Mouse (Mus musculus) G1E (cell line): ENCODE data around the gene Olfr325. TPM values are rescaled to one million over a fixed set of nuclear protein-coding genes. Genes with fewer than 3 reads are reported as not detected.
"Not testable (repeated sequence)": the region's sequence is repeated elsewhere in the genome, so short reads cannot be mapped to it uniquely, and the experiment has no call there.

Source experiments
- ATAC-seq: 2 replicates; pipeline ENCODE4 v1.8.0; 2016; ENCODE audit warnings: mild to moderate bottlenecking; ENCODE audit not compliant: insufficient number of reproducible peaks, poor library complexity, low FRiP score, severe bottlenecking; ENCODE audit errors: extremely low read depth
- DNase-seq: peaks from one replicate; pipeline ENCODE4 v3.0.0; 2012; ENCODE audit warnings: low spot score
- H3K27me3 ChIP-seq: 2 replicates; pipeline ENCODE4 v1.6.1; 2012; ENCODE audit warnings: mild to moderate bottlenecking, low read length, inconsistent platforms; ENCODE audit not compliant: insufficient read depth
- H3K36me3 ChIP-seq: replicated peaks from 2 replicates; pipeline ENCODE3; 2012; ENCODE audit warnings: mild to moderate bottlenecking, inconsistent platforms
- H3K4me1 ChIP-seq: 2 replicates; pipeline ENCODE4 v1.6.1; 2012; ENCODE audit warnings: low read depth, low read length, inconsistent platforms, mixed read lengths; ENCODE audit not compliant: insufficient read depth
- H3K4me3 ChIP-seq: 2 replicates; pipeline ENCODE4 v1.5.1; 2012; ENCODE audit warnings: low read depth, mild to moderate bottlenecking, inconsistent platforms, low read length, moderate library complexity, mixed read lengths
- H3K9me3 ChIP-seq: replicated peaks from 2 replicates; pipeline ENCODE4 v1.6.1; 2012; ENCODE audit warnings: inconsistent platforms
- CTCF ChIP-seq: IDR thresholded peaks from 2 replicates; pipeline ENCODE4 v1.5.1; 2012; ENCODE audit warnings: low read depth, low read length, inconsistent platforms, mixed read lengths
- GATA1 ChIP-seq: IDR thresholded peaks from 2 replicates; pipeline ENCODE4 v1.6.1; 2012; ENCODE audit warnings: borderline replicate concordance, low read length, inconsistent platforms, mixed read lengths
- GATA2 ChIP-seq: IDR thresholded peaks from 2 replicates; pipeline ENCODE4 v1.6.1; 2012; ENCODE audit warnings: low read depth, low read length, inconsistent platforms, borderline replicate concordance
- POLR2AphosphoS5 ChIP-seq: IDR thresholded peaks from 2 replicates; pipeline ENCODE4 v1.6.1; 2012; ENCODE audit warnings: low read depth, low read length, inconsistent platforms; ENCODE audit not compliant: insufficient replicate concordance
- TAL1 ChIP-seq: conservative IDR thresholded peaks from 2 replicates; pipeline ENCODE4 v1.6.1; 2012; ENCODE audit warnings: low read depth, low read length, inconsistent platforms, mixed read lengths
- polyA plus RNA-seq: library from polyadenylated mRNA; stranded (reverse); fragments of >175 nt; gene quantifications from 2 replicates; pipeline ENCODE4 v1.2.3, GENCODE M21; 2012
- total RNA-seq, 2 experiments: library from RNA; stranded (forward) in 1 of 2; stranded (reverse) in 1 of 2; fragments of 200-1000 nt in 1 of 2; fragments of >200 nt in 1 of 2; fragmentation: Nextera tagmentation in 1 of 2; gene quantifications; 2 replicates each; pipeline ENCODE4 v1.2.3; 2014 to 2017

Gene Olfr325
- not detected in 2 replicates for total RNA-seq (2014; fragmentation: Nextera tagmentation)
- 0.16 TPM in 1 of 2 replicates, not detected in the other for total RNA-seq (2017)
- polyA plus RNA-seq: not detected in 2 replicates

DNA sequence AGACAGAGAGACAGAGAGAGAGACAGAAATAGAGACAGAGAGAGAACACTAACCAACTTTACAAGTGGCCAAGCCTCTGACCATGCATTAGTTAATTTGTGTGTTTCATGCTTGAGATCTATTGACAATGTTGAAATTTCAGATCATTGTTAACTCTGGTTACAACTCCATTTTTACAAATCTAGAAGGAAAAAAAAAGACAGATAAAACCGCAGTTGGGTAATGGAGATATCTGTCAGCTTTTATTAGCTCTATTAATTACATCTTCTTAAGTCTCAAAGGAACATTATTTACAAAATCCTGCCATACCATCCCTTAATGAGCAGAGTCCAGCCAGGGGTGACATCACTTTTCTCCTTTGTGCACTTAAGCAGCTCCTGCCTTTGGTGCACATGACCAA, at the start of gene Olfr325:
Gene Olfr325, plus strand, starts transcription at position 301 of the 400 bp plus-strand sequence.
- Histone ChIP-seq H3K9me3 (no peaks in the 10 kb centered on the region), H3K4me3 (no peak within 1 kb of the TSS), H3K27me3 (peaks cover 8% of the 10 kb centered on the region), H3K36me3 (no peaks in the 10 kb centered on the region), H3K4me1 (peaks cover 3% of the 10 kb centered on the region; the same call in 1 of the 2 replicates)
- TF ChIP-seq CTCF: no peak
- TF ChIP-seq POLR2AphosphoS5: no peak
- TF ChIP-seq GATA2: no peak
- ATAC-seq (no peak), DNase-seq (no peak)

DNA sequence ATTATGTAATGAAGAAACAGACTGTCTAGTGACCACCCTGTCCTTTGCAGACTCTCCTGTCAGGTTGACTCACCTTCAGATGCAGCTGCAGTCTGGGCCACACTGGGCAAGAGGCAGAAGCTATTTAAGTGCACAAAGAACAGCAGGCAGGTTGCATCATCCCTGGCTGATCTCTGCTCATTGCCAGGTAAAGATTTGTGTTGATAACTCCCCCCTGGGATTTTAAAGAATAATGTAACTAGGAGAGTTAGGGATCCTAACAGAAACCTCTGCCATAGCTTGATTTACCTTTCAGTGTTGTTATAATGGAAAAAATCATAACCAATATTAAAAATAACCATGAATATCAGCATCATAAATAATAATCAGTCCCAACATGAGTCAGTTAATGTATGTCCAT, 42.8 kb upstream of the Olfr325 start, which contains the start of gene Olfr330:
Gene Olfr330, minus strand, starts transcription at position 101 of the 400 bp plus-strand sequence.
- H3K4me1 ChIP-seq, DNase-seq, H3K4me3 ChIP-seq, H3K36me3 ChIP-seq, H3K9me3 ChIP-seq, H3K27me3 ChIP-seq, ATAC-seq: not testable (repeated sequence)

DNA sequence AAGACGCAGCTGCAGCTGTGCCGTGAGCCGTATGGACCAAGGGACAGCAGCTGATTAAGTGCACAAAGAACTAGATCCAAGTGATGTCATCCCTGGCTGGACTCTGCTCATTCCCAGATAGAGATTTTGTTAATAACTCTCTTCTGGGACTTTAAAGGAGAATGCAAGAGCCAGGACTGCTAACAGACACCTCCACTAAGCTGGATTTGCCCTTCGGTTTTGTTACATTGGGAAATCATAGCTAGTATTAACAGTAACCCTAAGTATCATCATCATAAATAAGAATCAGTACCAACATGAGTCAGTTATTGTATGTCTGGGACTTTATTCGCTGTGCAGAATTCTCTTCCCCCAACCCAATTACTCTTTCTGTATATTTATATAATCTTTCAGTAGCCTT, 31.2 kb upstream of the Olfr325 start, which contains the start of gene Olfr329-ps:
Gene Olfr329-ps, minus strand, starts transcription at position 101 of the 400 bp plus-strand sequence.
- Histone ChIP-seq H3K4me3 (no peak within 1 kb of the TSS), H3K36me3 (no peaks in the 10 kb centered on the region), H3K27me3 (peaks cover 4% of the 10 kb centered on the region), H3K9me3 (no peaks in the 10 kb centered on the region), H3K4me1 (no peaks in the 10 kb centered on the region)
- ATAC-seq (no peak), DNase-seq (no peak)
- TF ChIP-seq GATA2 (no peak), POLR2AphosphoS5 (no peak), TAL1 (no peak), GATA1 (no peak), CTCF (no peak)

DNA sequence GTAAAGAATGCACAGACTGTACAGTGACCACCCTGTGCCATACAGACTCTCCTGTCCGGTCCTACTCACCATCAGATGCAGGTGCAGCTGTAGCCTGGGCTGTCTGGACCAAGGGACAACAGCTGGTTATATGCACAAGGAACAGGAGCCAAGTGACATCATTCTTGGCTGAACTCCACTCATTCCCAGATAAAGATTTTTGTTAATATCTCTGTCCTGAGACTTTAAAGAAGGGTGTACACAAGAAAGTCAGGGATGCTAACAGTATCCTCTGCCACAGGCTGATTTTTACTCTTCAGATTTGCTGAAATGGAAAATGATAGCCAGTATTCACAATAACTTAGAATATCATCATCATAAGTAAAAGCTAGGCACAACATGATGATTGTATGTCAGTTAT, 22.0 kb upstream of the Olfr325 start, which contains the start of gene Olfr328:
Gene Olfr328, minus strand, starts transcription at position 101 of the 400 bp plus-strand sequence.
- no peak for ATAC-seq
- Histone ChIP-seq H3K36me3 (no peaks in the 10 kb centered on the region), H3K27me3 (0 out of 2 replicates have a peak, but pooled peaks cover 11% of the 10 kb centered on the region), H3K4me3 (no peak within 1 kb of the TSS), H3K4me1 (no peaks in the 10 kb centered on the region), H3K9me3 (no peaks in the 10 kb centered on the region)
- DNase-seq: no peak
- TF ChIP-seq GATA2 (no peak), TAL1 (no peak), CTCF (no peak), POLR2AphosphoS5 (no peak), GATA1 (no peak)

DNA sequence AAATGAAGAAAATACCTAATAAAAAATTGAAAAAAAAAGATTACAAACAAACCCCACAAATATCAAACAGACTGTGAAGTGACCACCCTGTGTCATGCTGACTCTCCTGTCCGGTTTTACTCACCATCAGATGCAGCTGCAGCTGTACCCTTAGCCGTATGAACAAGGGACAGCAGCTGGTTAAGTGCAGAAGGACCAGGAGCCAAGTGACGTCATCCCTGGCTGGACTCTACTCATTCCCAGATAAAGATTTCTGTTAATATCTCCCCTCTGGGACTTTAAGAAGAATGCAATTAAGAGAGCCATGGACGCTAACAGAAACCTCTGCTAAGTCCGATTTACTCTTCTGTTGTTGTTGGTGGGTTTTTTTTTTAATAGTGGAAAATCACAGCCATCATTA, 7.1 kb upstream of the Olfr325 start, which contains the start of gene Olfr224:
Gene Olfr224, minus strand, starts transcription at position 149 of the 400 bp plus-strand sequence.
- Histone ChIP-seq H3K27me3 (peaks cover 5% of the 10 kb centered on the region; the same call in 1 of the 2 replicates), H3K4me1 (peaks cover 3% of the 10 kb centered on the region; the same call in 1 of the 2 replicates), H3K9me3 (no peaks in the 10 kb centered on the region), H3K4me3 (no peak within 1 kb of the TSS), H3K36me3 (no peaks in the 10 kb centered on the region)
- ATAC-seq (no peak), DNase-seq (no peak)
- TF ChIP-seq GATA1 (no peak), GATA2 (no peak), CTCF (no peak), POLR2AphosphoS5 (no peak), TAL1 (no peak)

DNA sequence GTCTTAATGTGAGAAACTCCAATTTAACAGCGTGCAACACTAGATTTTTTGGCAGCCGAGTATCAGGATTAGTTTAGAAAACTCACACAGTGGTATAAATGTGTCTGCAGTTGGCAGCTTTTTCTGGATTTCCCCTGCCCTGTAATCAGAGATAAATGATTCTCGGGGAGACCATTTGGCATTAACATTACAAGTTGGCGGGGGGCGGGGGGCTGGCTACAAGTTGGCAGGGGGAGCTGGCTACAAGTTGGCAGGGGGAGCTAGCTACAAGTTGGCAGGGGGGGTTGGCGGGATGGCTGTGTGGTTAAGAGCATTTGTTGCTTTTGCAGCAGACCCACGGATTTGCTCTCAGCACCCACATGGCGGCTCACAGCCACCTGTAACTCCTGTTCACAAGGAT, 1.1 kb downstream of the Olfr325 start:
- peaks cover 3% of the 10 kb centered on the region; the same call in 1 of the 2 replicates for H3K4me1 ChIP-seq
- TF ChIP-seq TAL1 (no peak), POLR2AphosphoS5 (no peak), CTCF (no peak), GATA2 (no peak), GATA1 (no peak)
- ATAC-seq: no peak

More for the DNA sequence above, 1.1 kb downstream of the Olfr325 start:
- H3K27me3 ChIP-seq: peaks cover 8% of the 10 kb centered on the region
- no peak for DNase-seq
- no peaks in the 10 kb centered on the region for H3K9me3 ChIP-seq
- H3K4me3 ChIP-seq: no peak overlapping the region
- H3K36me3 ChIP-seq: no peaks in the 10 kb centered on the region
